Mouse (Mus musculus) forebrain, embryonic 16.5 days (tissue): ENCODE data around the gene Alg11. TPM values are rescaled to one million over a fixed set of nuclear protein-coding genes. Genes with fewer than 3 reads are reported as not detected.

Experiments
- polyA plus RNA-seq: library from polyadenylated mRNA; unstranded; fragments of >200 nt; fragmentation: Nextera tagmentation; extraction: Ambion mirVana; gene quantifications from 2 replicates; pipeline ENCODE4 v1.2.1, GENCODE M21; 2015

The Alg11 gene
- polyA plus RNA-seq, 1 experiment from 2014 or later: 37.8 TPM

Other genes starting within 250 kb of the Alg11 start
- not detected in 2 replicates for gene Defb50, start 237.2 kb upstream of the Alg11 start, polyA plus RNA-seq
- not detected in 2 replicates for gene Defb2, start 220.8 kb upstream of the Alg11 start, polyA plus RNA-seq
- not detected in 2 replicates for gene Defb10, start 201.8 kb upstream of the Alg11 start, polyA plus RNA-seq
- gene Defb9, start 175.3 kb upstream of the Alg11 start, polyA plus RNA-seq: not detected in 2 replicates
- 10.6 and 13.4 TPM in 2 replicates for gene Defb11, start 154.3 kb upstream of the Alg11 start, polyA plus RNA-seq
- gene Defb15, start 128.0 kb upstream of the Alg11 start, polyA plus RNA-seq: not detected in 2 replicates
- not detected in 2 replicates for gene Defb35, start 122.4 kb upstream of the Alg11 start, polyA plus RNA-seq
- not detected in 2 replicates for gene Defb13, start 114.0 kb upstream of the Alg11 start, polyA plus RNA-seq
- not detected in 2 replicates for gene Fam90a1a, start 102.0 kb upstream of the Alg11 start, polyA plus RNA-seq
- not detected in 2 replicates for gene Ccdc70, start 90.9 kb upstream of the Alg11 start, polyA plus RNA-seq
- 1.7 and 1.9 TPM in 2 replicates for gene Atp7b, start 416 bp upstream of the Alg11 start, polyA plus RNA-seq
- 0.32 and 0.52 TPM in 2 replicates for gene Nek5, start 64.3 kb downstream of the Alg11 start, polyA plus RNA-seq
- gene Nek3, start 105.7 kb downstream of the Alg11 start, polyA plus RNA-seq: 6.9 and 7.1 TPM in 2 replicates
- gene Ckap2, start 125.1 kb downstream of the Alg11 start, polyA plus RNA-seq: 24.7 and 27.4 TPM in 2 replicates
- gene Vps36, start 132.1 kb downstream of the Alg11 start, polyA plus RNA-seq: 38.7 and 40.9 TPM in 2 replicates
- 6.6 and 9.2 TPM in 2 replicates for gene Thsd1, start 166.6 kb downstream of the Alg11 start, polyA plus RNA-seq
- not detected in 2 replicates for gene Tpte, start 222.7 kb downstream of the Alg11 start, polyA plus RNA-seq